Mouse (Mus musculus) neutrophil, adult 83 days (primary cell): ENCODE results near the gene Mogs. TPM values are rescaled to one million over a fixed set of nuclear protein-coding genes. Genes with fewer than 3 reads are reported as not detected.

Experiments
- total RNA-seq, 2 experiments: library from RNA; stranded (reverse); gene quantifications; one replicate each; pipeline ENCODE4 v1.2.4; 2023

The Mogs gene
- 10 to 100 TPM; 26.2 to 35.5 TPM for total RNA-seq

DNA sequence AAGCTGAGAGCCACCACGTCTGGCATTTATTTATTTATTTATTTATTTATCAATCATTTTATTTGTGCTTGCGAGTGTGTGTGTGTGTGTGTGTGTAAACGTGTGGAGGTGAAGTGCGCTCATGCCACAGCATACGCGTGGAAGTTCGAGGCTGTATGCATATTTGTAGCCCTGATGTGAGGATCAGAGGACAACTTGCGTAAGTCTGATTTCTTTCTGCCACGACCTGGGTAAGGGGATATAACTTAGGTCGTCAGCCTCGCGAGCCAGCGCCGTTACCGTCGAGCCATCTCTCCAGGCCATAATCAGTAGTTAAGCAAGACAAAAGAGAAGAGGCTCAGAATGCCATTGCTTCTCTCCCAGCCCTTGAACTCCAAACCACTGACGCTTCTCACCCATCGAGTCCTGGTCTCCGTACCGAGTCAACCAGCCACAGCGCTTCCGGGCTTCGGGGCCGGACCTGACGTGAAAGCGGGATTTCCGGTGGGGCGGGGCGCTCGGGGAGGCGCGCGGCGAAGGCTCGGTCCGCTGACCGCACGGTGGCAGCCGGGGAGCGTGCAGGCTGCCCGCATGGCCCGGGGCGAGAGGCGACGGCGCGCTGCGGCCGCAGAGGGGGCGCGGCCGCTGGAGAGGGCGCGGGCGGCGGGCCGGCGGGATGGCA is at the start of gene Mogs:
Mogs (plus strand) TSS at position 486 of the 661 bp plus-strand sequence.

DNA sequence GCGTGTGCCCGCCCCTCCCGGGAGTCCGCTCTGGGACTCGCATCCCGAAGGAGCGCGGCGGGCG is 45.2 kb upstream of the Mogs start, which contains the start of gene Tlx2:
Tlx2 (minus strand) TSS at position 47 of the 64 bp plus-strand sequence.

GRCm38 (mm10) chr6:83077630-83078323 is 37.5 kb upstream of the Mogs start, which contains the start of gene Pcgf1:
TSS of gene Pcgf1 (plus strand) at chr6:83077869.

GRCm38 (mm10) chr6:83086121-83087035 is 28.9 kb upstream of the Mogs start, which contains the start of gene Lbx2:
TSS of gene Lbx2 (plus strand) at chr6:83086367.

GRCm38 (mm10) chr6:83101316-83101687 is 14.0 kb upstream of the Mogs start, which contains the start of the genes Ccdc142 and Gm42688:
TSS of gene Ccdc142 (plus strand) at chr6:83101601.
TSS of gene Gm42688 (plus strand) at chr6:83101617.

DNA sequence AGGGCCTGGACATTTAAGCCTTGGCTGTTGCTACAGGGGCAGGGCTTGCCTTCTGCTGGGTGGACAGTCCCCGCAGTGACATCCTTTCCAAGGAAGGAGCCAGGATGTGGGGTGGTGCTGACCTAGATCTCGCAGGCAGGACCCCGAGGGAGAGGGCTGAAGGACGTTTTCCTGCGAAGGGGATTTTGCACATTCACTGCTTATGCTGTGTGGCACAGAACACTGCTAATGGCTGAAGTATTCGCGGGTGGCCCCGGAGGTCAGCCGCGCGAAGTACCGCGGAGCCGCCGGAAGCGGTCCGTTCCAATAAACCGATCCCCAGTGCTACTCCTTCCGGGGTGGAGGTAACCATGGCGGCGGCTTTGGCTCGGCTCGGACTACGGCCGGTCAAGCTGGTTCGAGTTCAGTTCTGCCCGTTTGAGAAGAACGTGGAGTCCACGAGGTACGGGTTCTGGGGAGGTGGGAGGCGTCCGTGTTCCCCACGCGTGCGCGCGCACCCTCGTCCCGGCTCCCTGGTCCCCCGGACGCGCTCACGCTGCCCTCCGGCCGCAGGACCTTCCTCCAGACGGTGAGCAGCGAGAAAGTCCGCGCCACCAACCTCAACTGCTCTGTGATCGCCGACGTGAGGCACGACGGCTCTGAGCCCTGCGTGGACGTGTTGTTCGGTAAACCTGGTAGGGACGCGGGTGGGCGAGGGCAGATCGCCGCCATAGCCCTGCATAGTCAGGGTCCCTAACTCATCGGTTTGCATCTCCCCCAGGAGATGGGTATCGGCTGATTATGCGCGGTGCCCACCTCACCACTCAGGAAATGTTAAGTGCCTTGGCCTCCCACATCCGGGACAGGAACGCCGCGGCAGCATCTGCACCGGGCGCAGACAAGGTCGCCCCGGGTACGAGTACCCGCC is 6.3 kb upstream of the Mogs start, which contains the start of gene Mrpl53:
Mrpl53 (plus strand) TSS at position 279 of the 907 bp plus-strand sequence.

GRCm38 (mm10) chr6:83120930-83121862 is 5.9 kb downstream of the Mogs start, which contains the start of gene Wbp1:
TSS of gene Wbp1 (minus strand) at chr6:83121559.

GRCm38 (mm10) chr6:83125331-83125730 is 10.0 kb downstream of the Mogs start, which contains the start of gene Ino80b:
TSS of gene Ino80b (minus strand) at chr6:83125431.

GRCm38 (mm10) chr6:83134951-83135513 is 19.7 kb downstream of the Mogs start, which contains the start of gene Rtkn:
TSS of gene Rtkn (plus strand) at chr6:83135463.

GRCm38 (mm10) chr6:83156259-83156684 is 41.0 kb downstream of the Mogs start, which contains the start of the genes Wdr54 and 1700003E16Rik:
TSS of gene Wdr54 (minus strand) at chr6:83156397.
TSS of gene 1700003E16Rik (plus strand) at chr6:83156404.

GRCm38 (mm10) chr6:83165607-83166242 is 50.4 kb downstream of the Mogs start, which contains the start of gene Dctn1:
TSS of gene Dctn1 (plus strand) at chr6:83165920.

Other genes with a start within 250 kb of the Mogs start
- 10 to 100 TPM; 19.7 to 22.7 TPM for gene Sema4f, start 175.7 kb upstream of the Mogs start, total RNA-seq
- 1 to 10 TPM; 2.4 to 4.5 TPM for gene M1ap, start 168.6 kb upstream of the Mogs start, total RNA-seq
- gene Dok1, start 82.0 kb upstream of the Mogs start, total RNA-seq, result 10 to 100 TPM; 24.4 to 28.8 TPM
- gene Loxl3, start 81.3 kb upstream of the Mogs start, total RNA-seq, result 1 to 10 TPM; 1.1 to 1.5 TPM
- gene Aup1, start 61.0 kb upstream of the Mogs start, total RNA-seq, result 100 to 1,000 TPM; 190 to 202 TPM
- gene Htra2, start 60.2 kb upstream of the Mogs start, total RNA-seq, result 10 to 100 TPM; 57.4 to 60.2 TPM
- gene Dqx1, start 57.7 kb upstream of the Mogs start, total RNA-seq, result 1 to 10 TPM; 6.6 to 7.1 TPM
- not detected for gene Tlx2, start 45.2 kb upstream of the Mogs start, total RNA-seq
- gene Pcgf1, start 37.6 kb upstream of the Mogs start, total RNA-seq, result 10 to 100 TPM; 18.2 to 18.7 TPM
- not detected for gene Lbx2, start 29.1 kb upstream of the Mogs start, total RNA-seq
- gene Ccdc142, start 13.9 kb upstream of the Mogs start, total RNA-seq, result 1 to 10 TPM; 2.8 to 6.6 TPM
- gene Gm42688, start 13.9 kb upstream of the Mogs start, total RNA-seq, result 1 to 10 TPM; 5.3 to 6.5 TPM
- gene Mrpl53, start 6.5 kb upstream of the Mogs start, total RNA-seq, result 10 to 100 TPM; 23.9 to 24.8 TPM
- 10 to 100 TPM; 34.8 to 39.7 TPM for gene Wbp1, start 6.1 kb downstream of the Mogs start, total RNA-seq
- 10 to 100 TPM; 17.3 to 17.9 TPM for gene Ino80b, start 9.9 kb downstream of the Mogs start, total RNA-seq
- under 1 TPM; 0.33 to 0.66 TPM for gene Rtkn, start 20.0 kb downstream of the Mogs start, total RNA-seq
- gene Wdr54, start 40.9 kb downstream of the Mogs start, total RNA-seq, result under 1 TPM; 0.18 to 0.64 TPM
- not detected for gene 1700003E16Rik, start 40.9 kb downstream of the Mogs start, total RNA-seq
- gene Dctn1, start 50.4 kb downstream of the Mogs start, total RNA-seq, result 100 to 1,000 TPM; 129 to 136 TPM
- not detected for gene Slc4a5, start 104.3 kb downstream of the Mogs start, total RNA-seq
- 10 to 100 TPM; 21.3 to 24.8 TPM for gene Mthfd2, start 210.4 kb downstream of the Mogs start, total RNA-seq
- gene Mob1a, start 210.5 kb downstream of the Mogs start, total RNA-seq, result 100 to 1,000 TPM; 133 to 139 TPM
- gene Bola3, start 233.7 kb downstream of the Mogs start, total RNA-seq, result 10 to 100 TPM; 17.5 to 22.0 TPM